Mouse (Mus musculus) neural tube, embryonic 14.5 days (tissue): Measurements from ENCODE around the gene Frmd4a. TPM values are rescaled to one million over a fixed set of nuclear protein-coding genes. Genes with fewer than 3 reads are reported as not detected.

ENCODE experiments used
- ATAC-seq: fragments of 200-750 bp; cut with Nextera tagmentation; 2 replicates; pipeline ENCODE4 v1.8.0; 2017; ENCODE audit warnings: low read depth, mild to moderate bottlenecking, moderate TSS enrichment, moderate library complexity
- H3K27ac ChIP-seq: fragments of 300-500 bp; sonication (generic); 2 replicates; pipeline ENCODE4 v1.5.1; 2014; ENCODE audit warnings: low read depth, mild to moderate bottlenecking, control low read depth, low read length, moderate library complexity, mixed read lengths
- H3K27me3 ChIP-seq: fragments of 300-500 bp; sonication (generic); 2 replicates; pipeline ENCODE4 v1.6.1; 2014; ENCODE audit warnings: low read length; ENCODE audit not compliant: control insufficient read depth, insufficient read depth
- H3K36me3 ChIP-seq: fragments of 300-500 bp; sonication (generic); 2 replicates; pipeline ENCODE4 v1.6.1; 2014; ENCODE audit warnings: low read length, mixed read lengths; ENCODE audit not compliant: control insufficient read depth, insufficient read depth
- H3K4me1 ChIP-seq: fragments of 300-500 bp; sonication (generic); 2 replicates; pipeline ENCODE4 v1.6.1; 2014; ENCODE audit warnings: low read length; ENCODE audit not compliant: control insufficient read depth, insufficient read depth
- H3K4me2 ChIP-seq: fragments of 300-500 bp; sonication (generic); 2 replicates; pipeline ENCODE4 v1.6.1; 2014; ENCODE audit warnings: mild to moderate bottlenecking, low read depth, low read length, control low read depth
- H3K4me3 ChIP-seq: fragments of 300-500 bp; sonication (generic); 2 replicates; pipeline ENCODE4 v1.5.1; 2014; ENCODE audit warnings: low read depth, low read length, control low read depth, mixed read lengths
- H3K9ac ChIP-seq: fragments of 300-500 bp; sonication (generic); replicated peaks from 2 replicates; pipeline ENCODE4 v1.6.1; 2014; ENCODE audit warnings: low read depth, mild to moderate bottlenecking, control low read depth, low read length, mixed read lengths
- H3K9me3 ChIP-seq: fragments of 300-500 bp; sonication (generic); 2 replicates; pipeline ENCODE4 v1.6.1; 2016; ENCODE audit warnings: low read length; ENCODE audit not compliant: control insufficient read depth
- WGBS: fragments of 180-500 bp; shearing (Covaris S2); extraction: QIAGEN DNeasy Blood & Tissue Kit; methylation state at CpG from one replicate; pipeline ENCODE4 v1.1.7; 2014; 5-methylcytosine and 5-hydroxymethylcytosine counted together
- polyA plus RNA-seq: library from polyadenylated mRNA; unstranded; fragments of >200 nt; fragmentation: Nextera tagmentation; extraction: Ambion mirVana; gene quantifications from 2 replicates; pipeline ENCODE4 v1.2.1, GENCODE M21; 2014

Gene Frmd4a
- polyA plus RNA-seq, 1 experiment from 2014 or later = 67.4 TPM

DNA sequence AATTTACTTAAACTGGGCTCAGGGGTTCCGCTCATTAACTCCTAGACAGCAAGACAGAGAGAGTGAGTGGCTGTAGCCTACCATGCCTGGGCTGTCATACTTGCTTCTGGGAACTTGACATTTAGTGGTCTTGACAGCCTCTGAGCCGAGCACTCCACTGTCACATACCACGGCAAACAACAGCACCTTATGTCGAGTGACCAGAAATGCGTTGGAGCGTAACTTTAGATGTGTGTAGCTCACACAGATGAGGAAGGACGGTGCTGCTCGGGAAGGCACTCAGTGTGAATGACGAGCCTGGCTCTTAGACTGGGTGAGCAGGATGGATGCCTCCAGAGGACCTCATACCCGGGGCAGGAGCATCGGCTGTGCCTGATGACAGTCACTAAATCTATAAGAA, 463.6 kb downstream of the Frmd4a start:
- Histone ChIP-seq H3K27me3 (no peaks in the 10 kb centered on the region), H3K4me2 (no peak overlapping the region), H3K4me1 (peaks cover 14% of the 10 kb centered on the region; the same call in 1 of the 2 replicates), H3K4me3 (no peak overlapping the region), H3K9ac (no peak overlapping the region), H3K27ac (no peak overlapping the region), H3K36me3 (peaks cover 4% of the 10 kb centered on the region; the same call in 1 of the 2 replicates), H3K9me3 (no peaks in the 10 kb centered on the region)
- ATAC-seq = peak; percentile 42; the same call in 1 of the 2 replicates
- 62% methylated on average over 11 of the region's 11 CpGs for WGBS

DNA sequence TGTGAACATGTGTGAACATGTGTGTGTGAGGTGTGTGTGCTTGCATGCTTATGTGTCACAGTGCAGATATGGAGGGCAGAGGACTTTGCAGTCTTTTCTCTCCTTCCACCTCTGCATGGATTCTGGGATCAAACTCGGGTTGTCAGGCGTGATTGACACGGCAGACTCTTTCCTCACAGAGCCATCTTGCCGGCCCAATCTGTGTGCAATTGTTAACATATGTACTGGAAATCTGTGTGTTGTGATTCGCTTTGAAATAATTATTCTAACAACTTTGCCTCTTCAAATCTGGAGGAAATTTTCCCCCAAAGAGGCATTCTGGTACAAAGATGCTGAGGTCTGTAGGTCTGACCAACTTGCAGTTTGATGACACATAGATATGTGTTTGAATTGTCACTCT, 468.7 kb downstream of the Frmd4a start:
- Histone ChIP-seq H3K4me3 (no peak overlapping the region), H3K4me2 (no peak overlapping the region), H3K27me3 (no peaks in the 10 kb centered on the region), H3K4me1 (peaks cover 23% of the 10 kb centered on the region), H3K36me3 (no peaks in the 10 kb centered on the region), H3K27ac (peak overlapping the region; percentile 18), H3K9ac (no peak overlapping the region), H3K9me3 (no peaks in the 10 kb centered on the region)
- ATAC-seq = no peak
- WGBS = 86% methylated on average over 5 of the region's 5 CpGs

DNA sequence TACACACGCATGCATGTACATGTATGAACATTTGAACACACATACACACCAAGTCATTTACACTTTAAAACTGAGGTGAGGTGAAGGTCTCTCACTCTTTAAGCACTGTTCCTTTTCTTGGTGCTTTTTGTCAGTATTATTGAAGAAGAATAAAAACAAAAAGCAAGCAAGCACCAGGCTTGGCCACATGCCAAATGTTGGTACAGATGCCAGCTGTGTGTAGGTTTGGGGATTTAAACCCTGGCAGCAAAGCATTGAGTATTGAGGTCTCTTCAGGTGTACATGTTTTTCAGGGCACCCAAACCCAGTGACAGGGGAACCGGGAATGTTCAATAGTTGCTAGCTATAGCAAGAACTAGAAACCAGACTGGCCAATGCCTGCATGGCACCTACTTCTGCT, 469.8 kb downstream of the Frmd4a start:
- Histone ChIP-seq H3K9ac (no peak overlapping the region), H3K27me3 (no peaks in the 10 kb centered on the region), H3K9me3 (no peaks in the 10 kb centered on the region), H3K4me1 (peaks cover 31% of the 10 kb centered on the region), H3K36me3 (no peaks in the 10 kb centered on the region), H3K4me2 (no peak overlapping the region), H3K27ac (no peak overlapping the region), H3K4me3 (no peak overlapping the region)
- WGBS = 93% methylated on average over 2 of the region's 2 CpGs
- no peak for ATAC-seq

DNA sequence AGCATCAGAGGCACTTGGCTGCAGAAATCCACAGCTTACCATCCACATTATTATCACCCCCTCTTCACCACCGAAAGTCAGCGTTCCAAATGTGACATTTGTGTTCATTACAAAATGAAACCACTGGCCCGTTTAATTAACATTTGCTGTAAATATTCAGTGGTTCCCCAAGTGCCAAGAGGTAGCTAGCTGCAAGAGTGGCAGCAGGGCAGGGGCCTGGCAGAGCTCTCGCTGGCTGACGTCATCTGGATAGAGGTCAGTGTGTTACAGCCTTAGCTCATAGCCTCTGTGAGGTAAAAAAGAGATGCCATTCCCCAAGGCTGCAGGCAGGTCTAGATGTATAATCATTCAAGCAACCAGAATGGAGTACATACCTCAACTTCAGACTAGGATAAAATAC, 473.3 kb downstream of the Frmd4a start:
- Histone ChIP-seq H3K27me3 (no peaks in the 10 kb centered on the region), H3K27ac (peak overlapping the region; percentile 61), H3K4me2 (no peak overlapping the region), H3K4me1 (peaks cover 34% of the 10 kb centered on the region), H3K4me3 (no peak overlapping the region), H3K36me3 (no peaks in the 10 kb centered on the region; the same call in 1 of the 2 replicates), H3K9ac (no peak overlapping the region), H3K9me3 (no peaks in the 10 kb centered on the region)
- 0 out of 2 replicates have a peak, but pooled peaks have one; percentile 42 for ATAC-seq
- 32% methylated on average over 5 of the region's 5 CpGs for WGBS

DNA sequence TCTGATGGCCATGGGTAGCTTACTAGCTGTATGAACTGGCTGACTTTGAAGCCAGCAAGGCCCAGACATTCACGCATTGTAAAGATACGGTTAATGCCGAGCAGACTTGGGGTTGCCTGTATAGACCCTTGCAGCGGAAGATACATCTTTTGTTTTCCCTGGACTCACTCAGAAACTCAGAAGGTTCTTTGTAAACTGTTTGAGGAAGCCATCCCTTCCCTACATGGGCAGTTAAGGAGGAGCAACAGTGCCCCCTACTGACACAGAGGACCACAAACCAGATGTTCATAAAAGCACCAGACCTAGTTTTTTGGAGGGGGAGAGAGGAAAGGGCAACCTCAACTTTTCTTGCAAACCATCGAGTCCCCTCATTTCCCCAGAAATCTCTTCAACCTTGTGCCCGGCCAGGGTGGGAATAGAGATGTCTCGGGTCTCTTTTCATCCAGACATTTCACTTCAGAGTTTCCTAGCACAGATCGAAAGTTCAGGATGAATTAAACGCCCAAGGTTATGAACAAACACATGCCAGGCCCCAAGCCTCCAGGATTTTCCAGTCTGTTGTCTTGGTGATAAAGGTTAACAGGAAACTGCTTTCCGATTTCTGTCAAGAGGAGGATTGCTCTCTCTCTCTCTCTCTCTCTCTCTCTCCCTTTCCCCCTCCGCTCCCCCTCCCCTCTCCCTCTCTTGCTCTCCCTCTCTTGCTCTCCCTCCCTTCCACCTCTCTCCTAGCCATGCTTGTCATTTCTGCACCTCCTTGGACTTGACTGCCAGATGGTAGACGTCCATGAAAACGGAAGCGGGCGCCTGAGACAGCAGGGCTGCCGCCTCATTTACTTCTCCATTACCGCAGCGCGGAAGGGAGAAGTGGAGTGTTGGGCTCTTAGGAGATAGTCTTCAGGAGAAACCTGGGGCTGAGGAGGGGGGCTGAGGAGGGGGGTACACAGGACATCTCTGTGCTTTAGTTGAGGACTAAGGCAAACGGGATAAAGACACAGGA, 475.3 kb downstream of the Frmd4a start:
- peak; percentile 60; the same call in 1 of the 2 replicates for ATAC-seq
- no peaks in the 10 kb centered on the region for H3K9me3 ChIP-seq
- no peaks in the 10 kb centered on the region for H3K27me3 ChIP-seq
- peaks cover 2% of the 10 kb centered on the region; the same call in 1 of the 2 replicates for H3K36me3 ChIP-seq
- H3K4me1 ChIP-seq = peaks cover 30% of the 10 kb centered on the region
- H3K4me2 ChIP-seq = no peak overlapping the region
- 48% methylated on average over 20 of the region's 20 CpGs for WGBS
- H3K27ac ChIP-seq = peak overlapping the region; percentile 45
- H3K4me3 ChIP-seq = no peak overlapping the region
- no peak overlapping the region for H3K9ac ChIP-seq

DNA sequence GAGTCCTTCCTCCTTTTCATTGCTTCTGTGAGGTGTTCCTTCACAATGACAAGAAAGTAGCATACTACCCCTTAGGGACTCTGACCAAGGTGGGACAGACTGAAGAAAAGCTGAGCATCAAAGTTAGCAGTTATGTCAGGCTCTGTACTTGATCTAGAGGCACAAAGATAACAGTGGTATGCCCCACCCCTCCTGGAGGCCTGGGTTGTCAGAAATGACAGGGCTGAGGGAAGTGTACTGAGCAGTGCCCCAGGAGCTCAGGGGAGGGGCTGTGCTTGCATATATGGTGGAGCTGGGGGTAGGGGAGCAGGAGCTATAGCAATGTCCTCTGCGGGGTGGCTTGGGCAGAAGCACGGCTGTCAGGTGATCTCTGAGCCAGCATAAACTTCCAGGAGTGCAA, 477.0 kb downstream of the Frmd4a start:
- no peak for ATAC-seq
- H3K4me1 ChIP-seq = peaks cover 30% of the 10 kb centered on the region
- H3K27me3 ChIP-seq = no peaks in the 10 kb centered on the region
- WGBS = 70% methylated on average over 2 of the region's 2 CpGs
- H3K4me2 ChIP-seq = no peak overlapping the region
- no peak overlapping the region for H3K9ac ChIP-seq
- no peak overlapping the region for H3K27ac ChIP-seq
- peaks cover 2% of the 10 kb centered on the region; the same call in 1 of the 2 replicates for H3K36me3 ChIP-seq
- H3K4me3 ChIP-seq = no peak overlapping the region
- no peaks in the 10 kb centered on the region for H3K9me3 ChIP-seq

DNA sequence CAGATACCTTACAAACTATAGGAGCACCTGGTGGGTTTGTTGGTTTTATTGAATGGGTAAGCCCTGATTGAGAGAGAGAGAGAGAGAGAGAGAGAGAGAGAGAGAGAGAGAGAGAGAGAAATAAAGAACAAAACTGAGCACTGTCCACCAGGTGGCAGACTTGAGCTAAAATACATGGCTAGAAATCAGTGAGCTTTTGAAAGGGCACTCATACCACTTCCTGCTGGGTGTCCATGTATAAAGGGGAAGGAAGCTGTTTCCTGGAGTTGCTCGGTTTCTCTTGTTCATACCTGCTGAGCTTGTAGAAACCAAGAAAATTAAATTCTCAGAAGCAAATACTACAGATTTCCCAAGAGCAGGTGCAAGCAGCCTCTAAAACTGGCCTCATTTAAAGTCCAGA, 481.7 kb downstream of the Frmd4a start:
- Histone ChIP-seq H3K9me3 (no peaks in the 10 kb centered on the region), H3K36me3 (peaks cover 2% of the 10 kb centered on the region; the same call in 1 of the 2 replicates), H3K4me1 (no peaks in the 10 kb centered on the region), H3K4me3 (no peak overlapping the region), H3K9ac (no peak overlapping the region), H3K27me3 (no peaks in the 10 kb centered on the region), H3K4me2 (no peak overlapping the region), H3K27ac (no peak overlapping the region)
- ATAC-seq = peak; percentile 36; the same call in 1 of the 2 replicates
- 6% methylated on average over 1 of the region's 1 CpGs for WGBS

DNA sequence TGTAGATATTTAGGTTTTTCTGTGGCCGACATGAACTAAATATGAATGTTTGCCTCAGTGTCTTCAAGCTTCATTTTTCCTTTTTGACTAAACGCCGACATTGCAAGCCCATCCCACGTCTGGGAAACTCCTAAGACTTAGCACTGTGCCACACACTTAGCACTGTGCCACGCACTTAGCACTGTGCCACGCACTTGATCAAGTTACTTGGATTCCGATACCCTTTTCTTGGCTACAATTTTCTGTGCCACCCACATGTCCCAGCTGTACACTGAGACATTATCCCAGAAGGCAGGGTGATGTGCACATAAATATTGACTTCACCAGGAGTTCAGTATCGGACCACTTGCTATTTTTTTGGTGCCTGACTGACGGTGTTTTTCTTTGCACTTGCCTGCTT, 482.4 kb downstream of the Frmd4a start:
- ATAC-seq = peak; percentile 48; the same call in 1 of the 2 replicates
- 92% methylated on average over 9 of the region's 9 CpGs for WGBS

More for the DNA sequence above, 482.4 kb downstream of the Frmd4a start:
- H3K27ac ChIP-seq = no peak overlapping the region
- H3K27me3 ChIP-seq = no peaks in the 10 kb centered on the region
- no peak overlapping the region for H3K4me3 ChIP-seq
- H3K9ac ChIP-seq = no peak overlapping the region
- H3K9me3 ChIP-seq = no peaks in the 10 kb centered on the region
- peaks cover 2% of the 10 kb centered on the region; the same call in 1 of the 2 replicates for H3K36me3 ChIP-seq
- H3K4me1 ChIP-seq = no peaks in the 10 kb centered on the region
- H3K4me2 ChIP-seq = no peak overlapping the region
